Mouse (Mus musculus): Measurements from ENCODE around the gene Adamtsl1. TPM values are rescaled to one million over a fixed set of nuclear protein-coding genes. Genes with fewer than 3 reads are reported as not detected.

Adamtsl1 gene
- polyA plus RNA-seq, 1 experiment from 2014 or later, result 5.2 TPM

DNA sequence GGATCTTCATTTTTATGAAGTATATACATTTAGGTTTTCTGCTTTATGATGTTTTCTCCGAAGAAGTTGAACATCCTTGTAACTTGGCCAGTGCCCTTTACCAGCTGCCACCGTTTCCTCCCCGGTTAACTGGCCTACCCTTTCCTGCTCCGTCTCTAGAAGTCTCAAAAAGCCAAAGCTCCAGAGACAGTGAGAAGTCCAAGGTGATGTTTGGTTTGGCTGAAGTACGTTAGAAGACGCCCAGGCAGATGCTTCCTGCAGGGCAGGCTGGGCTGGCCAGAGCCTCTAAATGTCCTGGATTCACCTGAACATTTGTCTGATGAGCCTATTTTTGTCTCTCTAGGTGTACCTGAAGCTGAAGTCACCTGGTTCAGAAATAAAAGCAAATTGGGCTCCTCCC, 871.1 kb downstream of the Adamtsl1 start:
- no peaks in the 10 kb centered on the region for H3K9me3 ChIP-seq (ENCODE audit: low read length)
- H3K27ac ChIP-seq (ENCODE audit: low read length), result no peak overlapping the region
- no peaks in the 10 kb centered on the region for H3K36me3 ChIP-seq (ENCODE audit: insufficient read depth, low read length)
- no peak for TF ChIP-seq CTCF (IDR thresholded peaks at IDR 0.05)
- TF ChIP-seq EP300 (IDR thresholded peaks at IDR 0.05), result no peak
- ATAC-seq (no peak), DNase-seq (ENCODE audit: low spot score) (no peak)
- H3K4me1 ChIP-seq (ENCODE audit: insufficient read depth, low read depth, low read length), result peaks cover 2% of the 10 kb centered on the region; the same call in 1 of the 2 replicates
- no peak overlapping the region for H3K4me2 ChIP-seq (replicated peaks; ENCODE audit: low read depth, low read length)
- 88% methylated on average over 6 of the region's 6 CpGs for WGBS
- no peak overlapping the region for H3K4me3 ChIP-seq (ENCODE audit: low read depth, low read length)
- H3K27me3 ChIP-seq (replicated peaks; ENCODE audit: insufficient read depth, low read length), result no peaks in the 10 kb centered on the region
- H3K9ac ChIP-seq (replicated peaks; ENCODE audit: low read depth), result no peak overlapping the region

- Histone ChIP-seq H3K27ac (ENCODE audit: low read length) (no peak overlapping the region), H3K9me3 (ENCODE audit: low read length) (no peaks in the 10 kb centered on the region), H3K4me1 (ENCODE audit: insufficient read depth, low read depth, low read length) (no peaks in the 10 kb centered on the region; the same call in 1 of the 2 replicates), H3K9ac (replicated peaks; ENCODE audit: low read depth) (no peak overlapping the region), H3K4me3 (ENCODE audit: low read depth, low read length) (no peak overlapping the region), H3K4me2 (replicated peaks; ENCODE audit: low read depth, low read length) (no peak overlapping the region), H3K27me3 (replicated peaks; ENCODE audit: insufficient read depth, low read length) (no peaks in the 10 kb centered on the region), H3K36me3 (ENCODE audit: insufficient read depth, low read length) (no peaks in the 10 kb centered on the region)
- 71% methylated on average over 5 of the region's 5 CpGs for WGBS
- TF ChIP-seq EP300 (IDR thresholded peaks at IDR 0.05) (no peak), CTCF (IDR thresholded peaks at IDR 0.05) (no peak)
- ATAC-seq (no peak), DNase-seq (ENCODE audit: low spot score) (no peak)
Measured at GRCm38 (mm10) chr4:86388430-86388829, 874.5 kb downstream of the Adamtsl1 start.

- TF ChIP-seq CTCF (IDR thresholded peaks at IDR 0.05), result no peak
- no peak for TF ChIP-seq EP300 (IDR thresholded peaks at IDR 0.05)
- Histone ChIP-seq H3K4me3 (ENCODE audit: low read depth, low read length) (no peak overlapping the region), H3K27me3 (replicated peaks; ENCODE audit: insufficient read depth, low read length) (no peaks in the 10 kb centered on the region), H3K9me3 (ENCODE audit: low read length) (no peaks in the 10 kb centered on the region), H3K27ac (ENCODE audit: low read length) (no peak overlapping the region), H3K4me2 (replicated peaks; ENCODE audit: low read depth, low read length) (no peak overlapping the region), H3K9ac (replicated peaks; ENCODE audit: low read depth) (no peak overlapping the region), H3K36me3 (ENCODE audit: insufficient read depth, low read length) (no peaks in the 10 kb centered on the region), H3K4me1 (ENCODE audit: insufficient read depth, low read depth, low read length) (no peaks in the 10 kb centered on the region)
- WGBS, result 52% methylated on average over 3 of the region's 3 CpGs
- DNase-seq (ENCODE audit: low spot score) (no peak), ATAC-seq (no peak)
Measured at GRCm38 (mm10) chr4:86391176-86391575, 877.2 kb downstream of the Adamtsl1 start.

GRCm38 (mm10) chr4:86395636-86396035, 881.7 kb downstream of the Adamtsl1 start:
- Histone ChIP-seq H3K27me3 (replicated peaks; ENCODE audit: insufficient read depth, low read length) (no peaks in the 10 kb centered on the region), H3K27ac (ENCODE audit: low read length) (no peak overlapping the region), H3K36me3 (ENCODE audit: insufficient read depth, low read length) (no peaks in the 10 kb centered on the region), H3K4me3 (ENCODE audit: low read depth, low read length) (no peak overlapping the region), H3K9ac (replicated peaks; ENCODE audit: low read depth) (no peak overlapping the region), H3K4me1 (ENCODE audit: insufficient read depth, low read depth, low read length) (no peaks in the 10 kb centered on the region), H3K9me3 (ENCODE audit: low read length) (no peaks in the 10 kb centered on the region), H3K4me2 (replicated peaks; ENCODE audit: low read depth, low read length) (no peak overlapping the region)
- WGBS, result 88% methylated on average over 6 of the region's 6 CpGs
- TF ChIP-seq CTCF (IDR thresholded peaks at IDR 0.05), result no peak
- no peak for TF ChIP-seq EP300 (IDR thresholded peaks at IDR 0.05)
- ATAC-seq (no peak), DNase-seq (ENCODE audit: low spot score) (no peak)

GRCm38 (mm10) chr4:86396672-86397288, 882.8 kb downstream of the Adamtsl1 start:
- DNase-seq (ENCODE audit: low spot score) (peak; percentile 40), ATAC-seq (peak; percentile 59)
- Histone ChIP-seq H3K27ac (ENCODE audit: low read length) (no peak overlapping the region), H3K4me3 (ENCODE audit: low read depth, low read length) (no peak overlapping the region), H3K36me3 (ENCODE audit: insufficient read depth, low read length) (no peaks in the 10 kb centered on the region), H3K4me1 (ENCODE audit: insufficient read depth, low read depth, low read length) (no peaks in the 10 kb centered on the region), H3K9me3 (ENCODE audit: low read length) (no peaks in the 10 kb centered on the region), H3K27me3 (replicated peaks; ENCODE audit: insufficient read depth, low read length) (no peaks in the 10 kb centered on the region), H3K4me2 (replicated peaks; ENCODE audit: low read depth, low read length) (no peak overlapping the region), H3K9ac (replicated peaks; ENCODE audit: low read depth) (no peak overlapping the region)
- TF ChIP-seq CTCF (IDR thresholded peaks at IDR 0.05), result no peak
- peak; percentile 47 for TF ChIP-seq EP300 (IDR thresholded peaks at IDR 0.05)
- WGBS, result 55% methylated on average over 7 of the region's 7 CpGs

DNA sequence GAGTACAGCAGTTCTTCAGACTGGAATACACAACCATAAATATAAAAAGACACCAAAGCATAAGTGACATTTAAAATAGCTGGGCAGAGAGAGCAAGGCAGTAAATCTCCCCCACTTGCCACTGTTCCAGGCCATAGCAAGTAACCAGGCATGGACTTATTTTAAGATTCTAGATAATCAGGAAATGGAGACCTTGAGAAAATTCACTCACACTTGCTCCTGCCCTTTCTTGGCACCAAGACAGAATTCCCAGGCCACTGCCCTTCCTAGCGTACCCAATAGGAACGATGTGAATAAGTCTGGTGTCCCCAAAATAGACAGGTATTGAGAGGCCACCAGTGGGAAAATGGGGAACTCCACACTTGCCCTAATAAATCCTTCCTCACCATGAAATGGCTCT, 883.5 kb downstream of the Adamtsl1 start:
- Histone ChIP-seq H3K4me2 (replicated peaks; ENCODE audit: low read depth, low read length) (no peak overlapping the region), H3K27ac (ENCODE audit: low read length) (no peak overlapping the region), H3K36me3 (ENCODE audit: insufficient read depth, low read length) (no peaks in the 10 kb centered on the region), H3K4me3 (ENCODE audit: low read depth, low read length) (no peak overlapping the region), H3K9ac (replicated peaks; ENCODE audit: low read depth) (no peak overlapping the region), H3K27me3 (replicated peaks; ENCODE audit: insufficient read depth, low read length) (no peaks in the 10 kb centered on the region), H3K4me1 (ENCODE audit: insufficient read depth, low read depth, low read length) (no peaks in the 10 kb centered on the region), H3K9me3 (ENCODE audit: low read length) (no peaks in the 10 kb centered on the region)
- no peak for DNase-seq (ENCODE audit: low spot score)
- no peak for ATAC-seq
- WGBS, result 57% methylated on average over 2 of the region's 2 CpGs
- TF ChIP-seq EP300 (IDR thresholded peaks at IDR 0.05), result no peak

DNA sequence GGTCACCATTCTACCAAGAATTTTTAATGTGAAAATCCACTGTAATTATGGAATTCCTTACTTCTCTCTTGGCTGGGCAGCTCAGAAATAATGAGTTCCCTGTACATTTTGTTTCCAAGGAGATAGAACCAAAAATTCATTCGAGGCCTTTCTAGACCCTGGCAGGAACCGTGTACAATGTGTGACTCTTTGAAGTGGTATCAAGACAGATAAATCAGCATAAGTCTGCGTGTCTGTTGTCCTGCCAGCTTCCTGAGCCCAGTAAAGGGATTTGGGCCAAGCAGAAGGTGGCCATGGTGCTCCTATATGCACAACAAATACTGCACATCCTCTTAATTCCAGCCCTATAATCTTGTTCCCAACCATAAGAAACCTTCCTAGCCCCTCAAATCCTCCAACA, 887.1 kb downstream of the Adamtsl1 start:
- 22% methylated on average over 3 of the region's 3 CpGs for WGBS
- Histone ChIP-seq H3K4me1 (ENCODE audit: insufficient read depth, low read depth, low read length) (no peaks in the 10 kb centered on the region), H3K27me3 (replicated peaks; ENCODE audit: insufficient read depth, low read length) (no peaks in the 10 kb centered on the region), H3K27ac (ENCODE audit: low read length) (no peak overlapping the region), H3K9me3 (ENCODE audit: low read length) (no peaks in the 10 kb centered on the region), H3K36me3 (ENCODE audit: insufficient read depth, low read length) (no peaks in the 10 kb centered on the region), H3K4me3 (ENCODE audit: low read depth, low read length) (no peak overlapping the region), H3K9ac (replicated peaks; ENCODE audit: low read depth) (no peak overlapping the region), H3K4me2 (replicated peaks; ENCODE audit: low read depth, low read length) (no peak overlapping the region)
- TF ChIP-seq CTCF (IDR thresholded peaks at IDR 0.05), result no peak
- no peak for TF ChIP-seq EP300 (IDR thresholded peaks at IDR 0.05)
- ATAC-seq, result no peak
- no peak for DNase-seq (ENCODE audit: low spot score)
